Mouse (Mus musculus): ENCODE results near the gene Kdr. TPM values are rescaled to one million over a fixed set of nuclear protein-coding genes. Genes with fewer than 3 reads are reported as not detected.

The Kdr gene
- polyA plus RNA-seq, 1 experiment from 2014 or later = 30.0 TPM

DNA sequence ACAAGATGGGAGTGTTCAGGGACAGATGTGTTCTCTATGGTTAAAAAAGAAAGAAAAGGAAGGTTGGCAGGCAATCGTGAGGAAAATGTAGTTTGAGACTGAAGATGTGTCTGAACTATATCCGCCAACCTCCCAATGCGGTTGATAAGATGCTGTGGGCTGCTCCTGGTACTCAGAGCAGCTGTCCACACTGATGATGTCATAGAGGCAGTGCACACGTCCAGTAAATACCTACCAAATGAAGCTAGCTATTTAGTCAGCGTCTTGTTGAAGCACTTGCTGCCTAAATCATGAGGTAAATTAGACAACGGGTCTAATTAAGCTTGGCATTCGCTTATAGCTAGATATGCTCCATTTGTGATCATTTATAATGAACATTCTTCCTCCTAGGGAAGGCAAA is 28.1 kb upstream of the Kdr start:
- ATAC-seq (replicated peaks; ENCODE audit: low FRiP score, low TSS enrichment, low read depth) (no peak), DNase-seq (ENCODE audit: low spot score) (no peak)
- Histone ChIP-seq H3K4me2 (ENCODE audit: low read length) (no peak overlapping the region), H3K27ac (ENCODE audit: low read depth) (no peak overlapping the region), H3K9me3 (ENCODE audit: control insufficient read depth, low read length) (no peaks in the 10 kb centered on the region), H3K4me1 (replicated peaks; ENCODE audit: control insufficient read depth, insufficient read depth, low read length) (no peaks in the 10 kb centered on the region; the same call in 1 of the 2 replicates), H3K27me3 (replicated peaks; ENCODE audit: control insufficient read depth, insufficient read depth, low read length) (no peaks in the 10 kb centered on the region), H3K4me3 (ENCODE audit: low read depth, low read length) (no peak overlapping the region), H3K9ac (ENCODE audit: low read length) (no peak overlapping the region), H3K36me3 (ENCODE audit: control insufficient read depth, insufficient read depth, low read length) (no peaks in the 10 kb centered on the region)
- WGBS = 69% methylated on average over 7 of the region's 7 CpGs

DNA sequence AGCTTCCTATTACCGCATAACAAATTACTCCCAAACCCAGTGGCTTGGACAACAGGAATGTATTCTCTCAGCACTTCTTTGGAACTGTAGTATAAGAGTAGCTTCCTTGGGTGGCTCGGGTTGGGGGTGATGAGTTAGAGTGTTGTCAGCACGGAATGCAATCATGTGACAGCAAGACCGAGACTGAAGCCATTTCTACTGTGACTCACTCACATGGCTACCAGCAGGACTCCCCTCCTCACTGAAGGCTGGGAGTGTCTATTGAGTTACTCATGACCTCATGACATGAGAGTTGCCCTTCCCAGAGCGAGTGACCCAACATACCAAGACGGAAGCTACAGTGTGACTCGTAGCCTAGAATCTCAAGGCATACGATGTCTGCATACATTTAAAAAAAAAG is 12.0 kb upstream of the Kdr start:
- no peak for DNase-seq (ENCODE audit: low spot score)
- Histone ChIP-seq H3K4me1 (replicated peaks; ENCODE audit: control insufficient read depth, insufficient read depth, low read length) (no peaks in the 10 kb centered on the region), H3K9me3 (ENCODE audit: control insufficient read depth, low read length) (no peaks in the 10 kb centered on the region), H3K36me3 (ENCODE audit: control insufficient read depth, insufficient read depth, low read length) (no peaks in the 10 kb centered on the region), H3K27ac (ENCODE audit: low read depth) (no peak overlapping the region), H3K9ac (ENCODE audit: low read length) (no peak overlapping the region), H3K27me3 (replicated peaks; ENCODE audit: control insufficient read depth, insufficient read depth, low read length) (no peaks in the 10 kb centered on the region), H3K4me3 (ENCODE audit: low read depth, low read length) (no peak overlapping the region), H3K4me2 (ENCODE audit: low read length) (no peak overlapping the region)
- ATAC-seq (replicated peaks; ENCODE audit: low FRiP score, low TSS enrichment, low read depth) = no peak
- WGBS = 87% methylated on average over 8 of the region's 8 CpGs

DNA sequence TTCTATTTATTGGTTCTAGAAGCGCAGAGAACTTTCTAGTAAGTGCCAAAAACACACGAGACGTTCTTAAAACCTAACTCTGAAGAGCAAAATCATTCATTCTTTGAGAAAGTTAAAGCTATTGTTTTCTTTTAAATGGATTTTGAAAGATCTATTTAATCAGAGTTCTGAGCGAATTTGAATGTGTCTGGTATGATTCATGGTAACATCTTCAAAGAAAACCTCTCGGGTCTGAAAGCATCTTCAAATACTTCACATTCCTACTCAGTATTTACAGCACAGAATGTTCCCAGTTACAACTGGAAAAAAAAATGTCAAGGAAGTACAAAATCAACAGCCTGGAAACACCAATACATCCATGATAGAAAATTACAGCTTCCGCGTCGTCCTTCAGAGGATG is 9.3 kb upstream of the Kdr start:
- Histone ChIP-seq H3K4me2 (ENCODE audit: low read length) (no peak overlapping the region), H3K36me3 (ENCODE audit: control insufficient read depth, insufficient read depth, low read length) (no peaks in the 10 kb centered on the region), H3K9ac (ENCODE audit: low read length) (no peak overlapping the region), H3K4me3 (ENCODE audit: low read depth, low read length) (no peak overlapping the region), H3K27ac (ENCODE audit: low read depth) (no peak overlapping the region), H3K9me3 (ENCODE audit: control insufficient read depth, low read length) (no peaks in the 10 kb centered on the region), H3K27me3 (replicated peaks; ENCODE audit: control insufficient read depth, insufficient read depth, low read length) (no peaks in the 10 kb centered on the region), H3K4me1 (replicated peaks; ENCODE audit: control insufficient read depth, insufficient read depth, low read length) (no peaks in the 10 kb centered on the region)
- DNase-seq (ENCODE audit: low spot score) (no peak), ATAC-seq (replicated peaks; ENCODE audit: low FRiP score, low TSS enrichment, low read depth) (no peak)
- 66% methylated on average over 8 of the region's 8 CpGs for WGBS

DNA sequence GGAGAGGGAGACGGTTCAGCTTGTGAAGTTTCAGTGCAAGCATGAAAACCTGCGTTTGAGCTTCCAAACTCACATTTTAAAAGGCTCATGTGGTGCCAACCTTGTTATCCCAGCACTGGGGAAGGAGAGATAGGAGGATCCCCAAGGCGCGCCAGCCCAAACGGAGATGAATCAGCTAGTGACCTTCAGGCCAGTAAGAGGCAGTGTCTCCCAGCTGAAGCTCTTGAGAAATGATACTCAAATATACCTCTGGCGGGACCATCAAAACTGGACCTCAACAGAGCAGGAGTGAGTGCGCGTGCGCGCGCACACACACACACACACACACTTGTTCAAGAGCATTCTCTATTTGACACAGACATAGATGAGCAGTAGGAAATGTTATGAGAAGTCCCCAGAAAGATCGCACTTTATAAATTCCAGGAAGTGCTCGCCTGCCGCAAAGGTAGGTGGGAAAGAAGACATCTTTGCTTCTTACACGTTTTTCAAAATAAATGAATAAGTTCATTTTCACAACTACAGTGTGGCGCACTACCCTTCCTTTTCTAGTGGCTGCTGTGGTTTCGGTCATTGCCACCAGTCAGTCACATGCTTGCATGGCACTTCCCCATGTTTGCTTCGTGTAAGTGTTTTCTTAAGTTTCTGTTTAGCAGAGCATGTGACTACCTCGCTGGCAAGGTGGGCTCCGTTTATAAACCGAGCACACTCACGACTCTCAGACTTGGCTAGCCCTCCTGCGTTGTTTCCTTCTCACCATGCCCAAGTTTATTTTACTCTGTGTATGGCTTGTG is 2.5 kb upstream of the Kdr start:
- Histone ChIP-seq H3K27ac (ENCODE audit: low read depth) (no peak overlapping the region), H3K27me3 (replicated peaks; ENCODE audit: control insufficient read depth, insufficient read depth, low read length) (peaks cover 51% of the 10 kb centered on the region), H3K36me3 (ENCODE audit: control insufficient read depth, insufficient read depth, low read length) (no peaks in the 10 kb centered on the region), H3K4me1 (replicated peaks; ENCODE audit: control insufficient read depth, insufficient read depth, low read length) (peaks cover 2% of the 10 kb centered on the region; the same call in 1 of the 2 replicates), H3K4me3 (ENCODE audit: low read depth, low read length) (no peak overlapping the region), H3K9ac (ENCODE audit: low read length) (no peak overlapping the region), H3K4me2 (ENCODE audit: low read length) (no peak overlapping the region), H3K9me3 (ENCODE audit: control insufficient read depth, low read length) (no peaks in the 10 kb centered on the region)
- DNase-seq (ENCODE audit: low spot score) (no peak), ATAC-seq (replicated peaks; ENCODE audit: low FRiP score, low TSS enrichment, low read depth) (no peak)
- 62% methylated on average over 23 of the region's 23 CpGs for WGBS

DNA sequence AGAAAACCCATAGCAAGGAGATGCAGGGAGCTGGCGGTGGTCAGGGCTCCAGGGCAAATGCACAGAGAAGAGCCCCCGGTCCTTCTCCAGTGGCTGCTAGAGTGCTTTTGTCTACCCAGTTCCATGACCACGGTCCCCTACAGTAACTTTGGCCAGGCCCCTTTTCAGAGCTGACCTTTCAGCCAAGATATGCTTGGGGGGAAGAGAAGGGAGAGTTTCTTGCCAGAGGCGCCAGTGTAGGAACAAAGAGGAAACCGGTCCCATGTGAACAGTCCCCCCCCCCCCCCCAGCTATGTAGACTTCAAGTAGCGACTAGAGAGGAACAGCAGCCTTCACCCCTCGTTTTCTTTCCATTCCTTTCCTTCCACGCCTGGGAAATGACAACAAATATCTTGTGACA is 850 bp upstream of the Kdr start:
- H3K4me2 ChIP-seq (ENCODE audit: low read length) = peak overlapping the region; percentile 75
- peaks cover 51% of the 10 kb centered on the region for H3K27me3 ChIP-seq (replicated peaks; ENCODE audit: control insufficient read depth, insufficient read depth, low read length)
- ATAC-seq (replicated peaks; ENCODE audit: low FRiP score, low TSS enrichment, low read depth) (no peak), DNase-seq (ENCODE audit: low spot score) (no peak)
- H3K9ac ChIP-seq (ENCODE audit: low read length) = no peak overlapping the region
- H3K4me3 ChIP-seq (ENCODE audit: low read depth, low read length) = peak overlapping the region; percentile 49
- no peaks in the 10 kb centered on the region for H3K9me3 ChIP-seq (ENCODE audit: control insufficient read depth, low read length)
- no peaks in the 10 kb centered on the region for H3K36me3 ChIP-seq (ENCODE audit: control insufficient read depth, insufficient read depth, low read length)
- peaks cover 2% of the 10 kb centered on the region; the same call in 1 of the 2 replicates for H3K4me1 ChIP-seq (replicated peaks; ENCODE audit: control insufficient read depth, insufficient read depth, low read length)
- WGBS = 13% methylated on average over 8 of the region's 8 CpGs
- H3K27ac ChIP-seq (ENCODE audit: low read depth) = no peak overlapping the region

DNA sequence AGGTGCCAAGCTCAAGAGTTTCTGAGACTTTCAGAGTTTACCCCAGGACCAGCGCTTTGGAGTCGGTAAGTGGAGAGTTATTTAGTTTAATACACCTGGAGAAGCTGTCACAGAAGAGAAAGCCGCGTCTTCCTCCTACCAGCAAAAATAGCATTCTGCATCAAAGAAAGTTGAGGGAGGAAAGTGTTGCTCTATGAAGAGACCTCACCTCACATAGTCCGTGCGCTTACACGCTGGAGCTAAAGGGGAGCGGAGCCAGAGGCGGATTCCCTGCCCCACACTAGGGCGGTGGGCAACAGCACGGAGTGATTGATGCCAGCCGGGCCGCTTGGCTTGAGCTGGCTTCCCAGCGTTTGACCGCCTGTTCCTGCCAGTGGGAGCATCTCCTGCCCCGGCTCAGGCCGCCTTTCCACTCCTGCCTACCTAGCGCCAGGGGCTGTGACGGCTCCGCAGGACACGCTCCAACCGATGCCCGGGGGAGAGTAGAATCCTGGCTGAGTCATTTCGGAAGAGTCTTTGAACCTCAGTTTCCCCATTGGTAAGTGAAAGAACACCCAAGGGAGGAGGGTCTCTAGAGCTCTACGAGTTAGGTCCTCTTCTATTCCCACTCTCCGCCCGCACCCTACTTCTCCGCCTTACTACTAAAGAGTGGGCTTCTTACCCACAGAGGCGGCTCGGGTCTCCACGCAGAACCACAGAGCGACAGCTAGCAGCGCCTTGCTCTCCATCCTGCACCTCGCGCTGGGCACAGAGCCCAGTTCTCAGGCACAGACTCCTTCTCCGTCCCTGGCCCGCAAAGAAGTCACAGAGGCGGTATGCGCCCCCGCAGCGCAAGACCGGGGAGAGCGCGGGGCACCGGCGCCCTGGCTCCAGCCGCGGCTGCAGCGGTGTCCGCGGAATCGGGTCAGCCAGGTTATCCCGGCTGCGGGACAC is 551 bp downstream of the Kdr start:
- Histone ChIP-seq H3K36me3 (ENCODE audit: control insufficient read depth, insufficient read depth, low read length) (no peaks in the 10 kb centered on the region), H3K27me3 (replicated peaks; ENCODE audit: control insufficient read depth, insufficient read depth, low read length) (peaks cover 53% of the 10 kb centered on the region), H3K4me1 (replicated peaks; ENCODE audit: control insufficient read depth, insufficient read depth, low read length) (peaks cover 2% of the 10 kb centered on the region; the same call in 1 of the 2 replicates), H3K27ac (ENCODE audit: low read depth) (peak overlapping the region; percentile 16; the same call in 1 of the 2 replicates), H3K4me2 (ENCODE audit: low read length) (peak overlapping the region; percentile 75), H3K9ac (ENCODE audit: low read length) (peak overlapping the region; percentile 43), H3K4me3 (ENCODE audit: low read depth, low read length) (peak overlapping the region; percentile 49), H3K9me3 (ENCODE audit: control insufficient read depth, low read length) (no peaks in the 10 kb centered on the region)
- peak; percentile 85 for DNase-seq (ENCODE audit: low spot score)
- WGBS = 1% methylated on average over 54 of the region's 54 CpGs
- ATAC-seq (replicated peaks; ENCODE audit: low FRiP score, low TSS enrichment, low read depth) = peak; percentile 52

DNA sequence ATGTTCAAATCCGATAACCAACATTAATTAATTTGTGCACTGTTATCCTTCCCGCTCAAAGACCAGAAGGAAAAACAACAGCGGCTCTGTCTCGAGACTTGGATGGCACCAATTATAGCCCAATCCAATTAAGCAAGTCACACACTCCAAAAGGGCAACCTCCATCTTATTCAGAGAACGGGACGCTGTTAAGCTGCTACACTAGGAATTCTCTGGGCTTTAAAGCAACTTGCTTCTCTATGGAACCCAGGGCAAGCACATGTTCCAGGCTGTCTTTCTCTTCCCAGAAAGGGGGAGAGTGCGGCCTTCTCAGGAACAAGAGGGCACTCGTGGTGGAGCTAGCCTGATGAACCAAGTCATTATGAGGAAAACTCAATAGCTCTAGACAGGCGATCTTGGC is 1.6 kb downstream of the Kdr start:
- no peak for DNase-seq (ENCODE audit: low spot score)
- H3K4me2 ChIP-seq (ENCODE audit: low read length) = peak overlapping the region; percentile 4; the same call in 1 of the 2 replicates
- WGBS = 52% methylated on average over 9 of the region's 9 CpGs
- peak overlapping the region; percentile 49 for H3K4me3 ChIP-seq (ENCODE audit: low read depth, low read length)
- H3K4me1 ChIP-seq (replicated peaks; ENCODE audit: control insufficient read depth, insufficient read depth, low read length) = peaks cover 2% of the 10 kb centered on the region; the same call in 1 of the 2 replicates
- H3K27ac ChIP-seq (ENCODE audit: low read depth) = no peak overlapping the region; the same call in 1 of the 2 replicates
- peak overlapping the region; percentile 32; the same call in 1 of the 2 replicates for H3K9ac ChIP-seq (ENCODE audit: low read length)
- ATAC-seq (replicated peaks; ENCODE audit: low FRiP score, low TSS enrichment, low read depth) = no peak
- no peaks in the 10 kb centered on the region for H3K36me3 ChIP-seq (ENCODE audit: control insufficient read depth, insufficient read depth, low read length)
- no peaks in the 10 kb centered on the region for H3K9me3 ChIP-seq (ENCODE audit: control insufficient read depth, low read length)
- H3K27me3 ChIP-seq (replicated peaks; ENCODE audit: control insufficient read depth, insufficient read depth, low read length) = peaks cover 53% of the 10 kb centered on the region

DNA sequence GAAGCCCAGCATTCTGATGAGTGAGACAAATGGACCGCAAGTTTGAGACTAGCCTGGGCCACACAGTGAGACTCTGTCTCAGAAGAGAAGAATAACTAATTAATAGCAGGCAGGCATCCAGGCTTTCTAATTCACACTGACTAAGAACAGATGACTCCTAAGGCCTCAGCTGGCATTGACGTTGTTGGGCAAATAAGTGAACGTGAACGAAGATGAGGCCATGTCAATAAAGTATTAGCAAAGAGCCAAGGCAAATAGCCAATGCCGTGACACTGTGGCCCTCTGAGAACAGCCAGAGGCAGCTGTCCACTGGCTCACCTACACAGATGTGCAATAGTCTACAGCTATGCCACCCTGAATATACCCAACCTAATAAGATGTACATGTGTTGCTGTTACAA is 2.9 kb downstream of the Kdr start:
- WGBS = 67% methylated on average over 5 of the region's 5 CpGs
- Histone ChIP-seq H3K4me3 (ENCODE audit: low read depth, low read length) (peak overlapping the region; percentile 49; the same call in 1 of the 2 replicates), H3K4me2 (ENCODE audit: low read length) (no peak overlapping the region; the same call in 1 of the 2 replicates), H3K4me1 (replicated peaks; ENCODE audit: control insufficient read depth, insufficient read depth, low read length) (peaks cover 2% of the 10 kb centered on the region; the same call in 1 of the 2 replicates), H3K9ac (ENCODE audit: low read length) (no peak overlapping the region), H3K27me3 (replicated peaks; ENCODE audit: control insufficient read depth, insufficient read depth, low read length) (peaks cover 43% of the 10 kb centered on the region), H3K9me3 (ENCODE audit: control insufficient read depth, low read length) (no peaks in the 10 kb centered on the region), H3K27ac (ENCODE audit: low read depth) (no peak overlapping the region), H3K36me3 (ENCODE audit: control insufficient read depth, insufficient read depth, low read length) (no peaks in the 10 kb centered on the region)
- DNase-seq (ENCODE audit: low spot score) (no peak), ATAC-seq (replicated peaks; ENCODE audit: low FRiP score, low TSS enrichment, low read depth) (no peak)

Data from intestine, embryonic 14.5 days (tissue).